Mouse (Mus musculus): ENCODE results near the gene Smad3.

The Smad3 gene

GRCm38 (mm10) chr9:63784597-63784996, 26.8 kb upstream of the Smad3 start:
- DNase-seq (ENCODE audit: low read depth, low spot score) = no peak
- H3K27me3 ChIP-seq (ENCODE audit: control insufficient read depth, insufficient read depth, low read length, poor library complexity, severe bottlenecking) = no peaks in the 10 kb centered on the region
- no peaks in the 10 kb centered on the region for H3K36me3 ChIP-seq (ENCODE audit: control insufficient read depth, insufficient read depth, low read length, poor library complexity, severe bottlenecking)

DNA sequence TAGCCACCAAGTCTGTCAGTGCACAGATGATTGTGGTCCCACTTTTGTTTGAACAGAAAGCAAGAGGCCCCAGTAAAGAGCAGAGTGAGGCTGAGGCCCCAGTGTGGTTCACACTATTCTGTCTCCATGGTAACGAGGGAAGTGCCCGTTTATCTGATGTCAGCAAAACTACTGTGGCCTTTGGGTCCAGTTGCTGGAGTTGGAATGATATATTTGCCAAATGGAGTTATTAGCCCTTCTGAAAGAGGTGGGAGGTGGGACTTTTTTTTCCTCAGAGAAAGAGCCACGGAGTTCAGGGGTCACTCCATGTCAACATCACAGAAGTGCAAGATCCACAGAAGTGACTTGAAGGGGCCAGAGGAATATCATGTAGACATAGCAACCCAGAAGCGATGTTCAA, 24.9 kb upstream of the Smad3 start:
- no peak for DNase-seq (ENCODE audit: low read depth, low spot score)
- Histone ChIP-seq H3K27me3 (ENCODE audit: control insufficient read depth, insufficient read depth, low read length, poor library complexity, severe bottlenecking) (no peaks in the 10 kb centered on the region), H3K36me3 (ENCODE audit: control insufficient read depth, insufficient read depth, low read length, poor library complexity, severe bottlenecking) (no peaks in the 10 kb centered on the region)

DNA sequence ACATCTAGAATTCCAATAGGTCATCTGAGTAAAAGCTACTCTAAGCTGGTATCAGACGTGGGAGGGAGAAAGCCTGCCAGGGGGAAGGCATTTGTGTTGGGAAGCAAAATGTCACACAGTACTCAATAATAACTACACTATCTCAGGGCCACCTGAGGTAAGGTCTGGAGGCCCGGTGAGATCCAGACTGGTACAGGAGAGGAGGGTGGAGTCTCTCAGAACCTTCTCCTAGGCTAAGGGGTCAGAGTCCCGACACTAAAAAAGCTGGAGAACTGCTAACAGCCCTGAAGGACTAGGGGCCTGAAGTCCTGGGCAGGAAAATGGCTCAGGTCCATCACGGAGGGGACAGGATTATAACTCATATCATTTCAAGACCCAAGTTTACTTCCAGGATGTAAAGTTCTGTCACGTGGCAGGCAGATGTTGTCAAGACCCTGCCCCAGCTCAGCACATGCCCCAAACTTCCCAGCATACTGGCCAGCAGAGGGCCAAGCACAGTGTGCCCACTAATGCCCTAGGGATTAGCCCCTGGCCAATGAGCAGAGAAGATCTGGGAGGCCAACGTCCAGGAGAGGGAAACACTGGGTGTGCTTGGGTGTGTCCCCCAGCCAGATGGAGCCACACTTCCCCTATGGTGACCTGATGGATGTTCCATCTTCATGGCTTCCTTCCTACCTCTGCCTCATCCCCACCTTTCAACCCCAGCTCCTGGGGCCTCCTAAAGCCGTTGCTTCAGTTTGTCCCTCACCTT, 24.1 kb upstream of the Smad3 start:
- Histone ChIP-seq H3K36me3 (ENCODE audit: control insufficient read depth, insufficient read depth, low read length, poor library complexity, severe bottlenecking) (no peaks in the 10 kb centered on the region), H3K27me3 (ENCODE audit: control insufficient read depth, insufficient read depth, low read length, poor library complexity, severe bottlenecking) (no peaks in the 10 kb centered on the region)
- no peak for DNase-seq (ENCODE audit: low read depth, low spot score)

- no peak for DNase-seq (ENCODE audit: low read depth, low spot score)
- no peaks in the 10 kb centered on the region for H3K27me3 ChIP-seq (ENCODE audit: control insufficient read depth, insufficient read depth, low read length, poor library complexity, severe bottlenecking)
These were observed 22.4 kb upstream of the Smad3 start for GRCm38 (mm10) chr9:63779950-63780887.

GRCm38 (mm10) chr9:63776735-63777134, 18.9 kb upstream of the Smad3 start:
- H3K36me3 ChIP-seq (ENCODE audit: control insufficient read depth, insufficient read depth, low read length, poor library complexity, severe bottlenecking) = no peaks in the 10 kb centered on the region
- no peak for DNase-seq (ENCODE audit: low read depth, low spot score)
- no peaks in the 10 kb centered on the region for H3K27me3 ChIP-seq (ENCODE audit: control insufficient read depth, insufficient read depth, low read length, poor library complexity, severe bottlenecking)

More at GRCm38 (mm10) chr9:63779950-63780887, 22.4 kb upstream of the Smad3 start:
- no peaks in the 10 kb centered on the region for H3K36me3 ChIP-seq (ENCODE audit: control insufficient read depth, insufficient read depth, low read length, poor library complexity, severe bottlenecking)

DNA sequence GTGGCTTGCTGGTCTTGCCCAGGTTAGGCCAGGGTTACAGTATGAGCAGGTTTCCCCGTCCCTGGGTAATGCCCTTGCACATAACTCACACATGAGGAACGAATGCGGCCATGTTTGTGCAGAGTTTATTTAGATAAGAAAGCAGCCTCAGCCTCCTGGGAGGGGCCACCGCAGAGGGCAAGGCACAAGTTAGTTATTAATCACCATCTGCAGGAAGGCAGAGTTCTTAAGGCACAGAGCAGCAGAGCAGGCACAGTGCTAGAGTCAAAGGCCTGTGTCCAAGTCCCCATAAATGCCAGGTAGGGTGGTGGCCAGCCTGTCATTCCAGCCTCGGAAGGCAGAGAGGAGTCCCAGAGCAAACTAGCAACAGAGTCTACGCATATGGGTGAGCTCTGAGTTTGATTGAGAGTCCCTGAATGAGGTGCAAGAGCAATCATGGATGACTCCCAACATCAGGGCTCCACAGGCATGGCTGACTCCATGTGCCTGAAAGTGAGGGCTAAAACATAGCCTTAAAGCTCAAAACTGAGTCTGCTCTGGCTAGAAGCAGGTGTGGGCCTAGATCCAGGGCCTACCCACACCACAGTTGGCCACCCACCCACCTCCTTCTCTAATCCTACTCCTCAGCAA, 17.2 kb upstream of the Smad3 start:
- Histone ChIP-seq H3K36me3 (ENCODE audit: control insufficient read depth, insufficient read depth, low read length, poor library complexity, severe bottlenecking) (no peaks in the 10 kb centered on the region), H3K27me3 (ENCODE audit: control insufficient read depth, insufficient read depth, low read length, poor library complexity, severe bottlenecking) (no peaks in the 10 kb centered on the region)
- DNase-seq (ENCODE audit: low read depth, low spot score) = no peak

DNA sequence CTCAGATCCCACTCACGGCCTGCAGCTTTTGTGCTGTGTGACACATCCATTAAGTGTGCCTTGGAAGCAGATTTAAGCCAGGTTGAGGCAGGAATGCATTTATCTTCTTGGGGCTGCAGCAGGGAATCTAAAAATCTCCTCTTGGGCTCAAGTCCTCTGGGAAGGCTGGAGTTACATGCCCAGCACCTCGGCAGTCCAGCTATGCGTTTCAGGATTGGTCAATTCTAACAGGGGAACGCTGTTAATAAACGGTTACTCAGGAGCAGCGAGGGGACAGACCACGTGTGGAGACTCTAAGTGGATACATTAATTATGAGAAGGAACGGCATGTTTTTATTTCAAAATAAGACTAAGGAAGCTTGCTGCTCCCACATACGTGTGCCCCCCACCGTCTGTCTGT, 14.7 kb upstream of the Smad3 start:
- DNase-seq (ENCODE audit: low read depth, low spot score) = no peak
- no peaks in the 10 kb centered on the region for H3K27me3 ChIP-seq (ENCODE audit: control insufficient read depth, insufficient read depth, low read length, poor library complexity, severe bottlenecking)
- no peaks in the 10 kb centered on the region for H3K36me3 ChIP-seq (ENCODE audit: control insufficient read depth, insufficient read depth, low read length, poor library complexity, severe bottlenecking)

- Histone ChIP-seq H3K27me3 (ENCODE audit: control insufficient read depth, insufficient read depth, low read length, poor library complexity, severe bottlenecking) (no peaks in the 10 kb centered on the region), H3K36me3 (ENCODE audit: control insufficient read depth, insufficient read depth, low read length, poor library complexity, severe bottlenecking) (no peaks in the 10 kb centered on the region)
- DNase-seq (ENCODE audit: low read depth, low spot score) = no peak
These were observed 13.9 kb upstream of the Smad3 start for GRCm38 (mm10) chr9:63771676-63772075.

DNA sequence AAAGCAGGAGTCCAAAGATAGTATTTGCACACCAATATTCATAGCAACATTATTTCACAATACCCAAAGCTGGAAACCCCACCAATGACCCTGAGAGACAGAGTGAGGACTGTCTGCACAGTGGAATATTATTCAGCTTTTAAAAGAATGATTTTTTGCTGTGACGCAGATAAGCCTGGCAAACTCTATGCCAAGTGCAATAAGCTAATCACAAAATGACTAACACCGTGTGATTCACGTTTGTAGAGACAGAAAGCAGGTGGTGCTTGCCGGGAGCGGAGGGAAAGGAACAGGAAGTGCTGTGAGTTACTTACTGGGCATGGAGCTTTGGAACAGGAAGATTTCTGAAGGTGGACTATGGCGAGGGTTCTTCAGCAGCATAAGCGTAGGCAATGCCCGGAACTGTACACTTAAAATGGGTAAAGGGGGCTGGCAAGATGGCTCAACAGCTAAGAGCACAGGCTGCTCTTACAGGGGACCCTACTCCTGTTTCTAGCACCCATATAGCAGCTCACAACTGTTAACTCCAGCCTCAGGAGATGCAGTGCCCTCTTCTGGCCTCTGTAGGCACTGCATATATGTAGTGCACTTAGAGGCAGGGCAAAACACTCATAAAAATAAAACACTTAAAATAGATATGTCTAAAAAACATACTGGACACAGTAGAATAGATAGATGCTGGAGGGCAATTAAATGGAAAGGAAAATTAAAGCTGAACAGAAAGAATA, 3.7 kb upstream of the Smad3 start:
- Histone ChIP-seq H3K27me3 (ENCODE audit: control insufficient read depth, insufficient read depth, low read length, poor library complexity, severe bottlenecking) (no peaks in the 10 kb centered on the region), H3K36me3 (ENCODE audit: control insufficient read depth, insufficient read depth, low read length, poor library complexity, severe bottlenecking) (no peaks in the 10 kb centered on the region)
- peak; percentile 55 for DNase-seq (ENCODE audit: low read depth, low spot score)

- DNase-seq (ENCODE audit: low read depth, low spot score) = no peak
- Histone ChIP-seq H3K36me3 (ENCODE audit: control insufficient read depth, insufficient read depth, low read length, poor library complexity, severe bottlenecking) (no peaks in the 10 kb centered on the region), H3K27me3 (ENCODE audit: control insufficient read depth, insufficient read depth, low read length, poor library complexity, severe bottlenecking) (no peaks in the 10 kb centered on the region)
These were observed 3.0 kb upstream of the Smad3 start for GRCm38 (mm10) chr9:63760783-63761182.

- Histone ChIP-seq H3K27me3 (ENCODE audit: control insufficient read depth, insufficient read depth, low read length, poor library complexity, severe bottlenecking) (no peaks in the 10 kb centered on the region), H3K36me3 (ENCODE audit: control insufficient read depth, insufficient read depth, low read length, poor library complexity, severe bottlenecking) (no peaks in the 10 kb centered on the region)
- no peak for DNase-seq (ENCODE audit: low read depth, low spot score)
These were observed 2.4 kb upstream of the Smad3 start for GRCm38 (mm10) chr9:63759973-63760722.

- no peaks in the 10 kb centered on the region for H3K36me3 ChIP-seq (ENCODE audit: control insufficient read depth, insufficient read depth, low read length, poor library complexity, severe bottlenecking)
- DNase-seq (ENCODE audit: low read depth, low spot score) = peak; percentile 79
These were observed 1.0 kb upstream of the Smad3 start for GRCm38 (mm10) chr9:63758641-63759391.

DNA sequence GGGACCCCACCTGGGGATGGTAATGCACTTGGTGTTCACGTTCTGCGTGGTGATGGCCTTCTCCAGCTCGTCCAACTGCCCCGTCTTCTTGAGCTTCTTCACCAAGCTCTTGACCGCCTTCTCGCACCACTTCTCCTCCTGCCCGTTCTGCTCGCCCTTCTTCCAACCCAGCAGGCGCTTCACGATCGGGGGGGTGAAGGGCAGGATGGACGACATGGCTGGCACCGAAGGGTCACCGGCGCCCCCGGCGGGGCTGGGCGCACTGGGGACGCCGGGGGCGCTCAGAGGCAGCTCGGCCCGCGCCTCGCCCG, 377 bp downstream of the Smad3 start:
- H3K27me3 ChIP-seq (ENCODE audit: control insufficient read depth, insufficient read depth, low read length, poor library complexity, severe bottlenecking) = no peaks in the 10 kb centered on the region
- DNase-seq (ENCODE audit: low read depth, low spot score) = peak; percentile 34
- H3K36me3 ChIP-seq (ENCODE audit: control insufficient read depth, insufficient read depth, low read length, poor library complexity, severe bottlenecking) = no peaks in the 10 kb centered on the region

More at GRCm38 (mm10) chr9:63758641-63759391, 1.0 kb upstream of the Smad3 start:
- H3K27me3 ChIP-seq (ENCODE audit: control insufficient read depth, insufficient read depth, low read length, poor library complexity, severe bottlenecking) = no peaks in the 10 kb centered on the region
